In the genomic region with DNA sequence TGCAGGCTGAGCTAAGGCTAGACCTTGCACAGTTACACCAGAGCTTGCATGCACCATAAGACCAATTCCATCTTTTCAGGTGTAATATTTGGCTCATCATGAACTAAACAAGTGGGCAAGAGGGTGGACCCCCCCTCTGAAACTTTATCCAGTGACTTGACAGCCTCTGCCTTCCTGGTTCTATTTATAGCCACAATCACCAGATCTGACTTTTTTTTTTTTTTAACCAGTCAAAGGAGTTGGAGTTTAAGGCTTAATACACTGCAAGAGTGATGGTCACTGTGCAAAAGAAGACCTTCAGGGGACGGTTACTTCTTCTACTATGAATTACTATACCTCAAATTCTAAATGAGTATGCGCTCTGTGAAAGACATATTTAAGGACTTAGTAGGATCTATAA, we compare ENCODE assay signal across 1 mouse cellular context.
A peak's percentile ranks its signal among the peaks of the same experiment; 100 is the strongest.
TF ChIP-seq lines count a peak whose summit lies in the region.

No protein-coding gene starts in this region.

TF ChIP-seq in MEL, 35 proteins besides CTCF, POLR2A, EP300 and RAD21:
- TF ChIP-seq ZNF384 (IDR thresholded peaks at IDR 0.05; ENCODE audit: low read depth, low read length) (peak; percentile 77), POLR2AphosphoS2 (IDR thresholded peaks at IDR 0.05; ENCODE audit: low read length) (no peak), MEF2A (IDR thresholded peaks at IDR 0.05; ENCODE audit: extremely low read depth, insufficient replicate concordance, low read depth, low read length, poor library complexity, severe bottlenecking) (peak; percentile 78; the same call in 1 of the 2 replicates)
TF ChIP-seq in MEL: peak in this region for 2.
